29 mouse cellular contexts compared by ENCODE assay signal in the genomic region with DNA sequence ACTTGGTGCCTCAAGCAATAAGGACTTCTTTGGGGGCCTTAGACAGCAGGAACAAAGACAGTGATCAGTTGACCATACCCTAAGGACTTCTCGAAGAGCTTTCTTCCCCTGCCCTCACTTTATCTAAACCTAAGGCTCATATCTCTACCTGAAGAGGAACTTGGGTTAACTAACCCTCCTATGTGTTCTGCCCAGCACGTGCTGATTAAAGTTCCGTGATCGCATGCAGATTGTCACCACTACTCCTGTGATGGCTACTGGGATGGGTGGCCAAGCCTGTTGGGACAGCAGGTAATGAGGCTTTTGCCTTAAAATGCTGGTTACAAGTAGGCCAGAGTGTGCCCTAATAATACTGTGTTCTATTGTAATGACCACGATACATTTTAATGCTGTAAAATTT. TPM values are rescaled to one million over a fixed set of nuclear protein-coding genes. Genes with fewer than 3 reads are reported as not detected.
"Had no signal": no experiment of that assay in that cellular context is flagged by ENCODE, and none has a peak within 500 bp of the region (broad histone marks: within the 10 kb centered on the region; RNA-seq: fewer than 3 reads in every experiment).

No protein-coding gene starts in this region.

- DNase-seq: cerebellum, adult 9-11 months; cerebellum, postnatal 10 days; cerebellum, postnatal 14 days; cerebellum, postnatal 25 days; cerebellum, postnatal 36 days; embryo, embryonic 11 days; forebrain, postnatal 0 days; gastrocnemius, adult 2 months; gastrocnemius, postnatal 10 days; gastrocnemius, postnatal 14 days; gastrocnemius, postnatal 25 days; gastrocnemius, postnatal 36 days; heart, adult 11 months; heart, adult 18-20 months; heart, adult 2 months had no signal

- H3K9ac ChIP-seq: embryonic facial prominence, embryonic 12.5 days; embryonic facial prominence, embryonic 13.5 days; embryonic facial prominence, embryonic 15.5 days; forebrain, embryonic 12.5 days; forebrain, embryonic 13.5 days; forebrain, embryonic 15.5 days; forebrain, postnatal 0 days had no signal

- H3K36me3 ChIP-seq: embryonic facial prominence, embryonic 10.5 days; embryonic facial prominence, embryonic 12.5 days; embryonic facial prominence, embryonic 13.5 days; embryonic facial prominence, embryonic 15.5 days; forebrain, embryonic 10.5 days; forebrain, embryonic 12.5 days; forebrain, embryonic 15.5 days; heart, embryonic 10.5 days had no signal

- H3K27me3 ChIP-seq: embryonic facial prominence, embryonic 12.5 days; embryonic facial prominence, embryonic 13.5 days; embryonic facial prominence, embryonic 15.5 days; forebrain, embryonic 12.5 days; forebrain, embryonic 13.5 days; forebrain, embryonic 15.5 days had no signal

- H3K4me3 ChIP-seq: embryonic facial prominence, embryonic 10.5 days; embryonic facial prominence, embryonic 12.5 days; embryonic facial prominence, embryonic 13.5 days; embryonic facial prominence, embryonic 15.5 days; erythroblast, embryonic 14.5 days; forebrain, embryonic 10.5 days; forebrain, embryonic 12.5 days; forebrain, embryonic 13.5 days; forebrain, embryonic 15.5 days; gastrocnemius, adult 2 months; heart, adult 2 months; heart, embryonic 10.5 days had no signal

- H3K27ac ChIP-seq: embryonic facial prominence, embryonic 10.5 days; embryonic facial prominence, embryonic 12.5 days; embryonic facial prominence, embryonic 13.5 days; embryonic facial prominence, embryonic 15.5 days; forebrain, embryonic 10.5 days; forebrain, embryonic 12.5 days; forebrain, embryonic 13.5 days; forebrain, embryonic 15.5 days; gastrocnemius, adult 2 months; heart, adult 2 months; heart, embryonic 10.5 days had no signal

- H3K9me3 ChIP-seq: embryonic facial prominence, embryonic 10.5 days; embryonic facial prominence, embryonic 12.5 days; embryonic facial prominence, embryonic 13.5 days; embryonic facial prominence, embryonic 15.5 days; forebrain, embryonic 10.5 days; forebrain, embryonic 12.5 days; forebrain, embryonic 13.5 days; forebrain, embryonic 15.5 days; heart, embryonic 10.5 days had no signal

- H3K4me1 ChIP-seq: forebrain, embryonic 12.5 days; forebrain, embryonic 13.5 days; forebrain, embryonic 15.5 days had no signal

RNA-seq across cellular contexts. Expression of gene Adra1d, which starts 26.9 kb away (rescaled TPM):
- total RNA-seq: common myeloid progenitor, adult 5-6 weeks; granulocyte monocyte progenitor cell, adult 5-6 weeks had no signal
- polyA plus RNA-seq: embryonic facial prominence, embryonic 10.5 days; erythroblast, embryonic 14.5 days; forebrain, embryonic 11.5 days; forebrain, embryonic 12.5 days; forebrain, embryonic 13.5 days; forebrain, embryonic 14.5 days had no signal
